Mouse (Mus musculus) liver, embryonic 11.5 days (tissue): ENCODE data around the gene Gm29609. TPM values are rescaled to one million over a fixed set of nuclear protein-coding genes. Genes with fewer than 3 reads are reported as not detected.

Experiments
- ATAC-seq: fragments of 200-750 bp; cut with Nextera tagmentation; replicated peaks from 2 replicates; pipeline ENCODE4 v1.8.0; 2017; ENCODE audit warnings: moderate number of reproducible peaks, mild to moderate bottlenecking, moderate TSS enrichment, moderate library complexity; ENCODE audit not compliant: low FRiP score
- DNase-seq: peaks from one replicate; pipeline ENCODE4 v3.0.0-alpha.2; 2017; ENCODE audit warnings: low spot score
- H3K27ac ChIP-seq: fragments of 300-500 bp; sonication (generic); 2 replicates; pipeline ENCODE4 v1.5.1; 2014; ENCODE audit warnings: mild to moderate bottlenecking, low read depth, low read length, control low read depth
- H3K27me3 ChIP-seq: fragments of 300-500 bp; sonication (generic); replicated peaks from 2 replicates; pipeline ENCODE4 v1.6.1; 2014; ENCODE audit warnings: low read length, mixed read lengths; ENCODE audit not compliant: control insufficient read depth, insufficient read depth
- H3K36me3 ChIP-seq: fragments of 300-500 bp; sonication (generic); 2 replicates; pipeline ENCODE4 v1.6.1; 2014; ENCODE audit warnings: mild to moderate bottlenecking, low read length, moderate library complexity, mixed read lengths; ENCODE audit not compliant: control insufficient read depth, insufficient read depth
- H3K4me1 ChIP-seq: fragments of 300-500 bp; sonication (generic); replicated peaks from 2 replicates; pipeline ENCODE4 v1.6.1; 2014; ENCODE audit warnings: low read length, mixed read lengths; ENCODE audit not compliant: control insufficient read depth, insufficient read depth
- H3K4me2 ChIP-seq: fragments of 300-500 bp; sonication (generic); 2 replicates; pipeline ENCODE4 v1.6.1; 2014; ENCODE audit warnings: mild to moderate bottlenecking, control low read depth, moderate library complexity
- H3K4me3 ChIP-seq: fragments of 300-500 bp; sonication (generic); 2 replicates; pipeline ENCODE4 v1.5.1; 2014; ENCODE audit warnings: low read depth, low read length, control low read depth
- H3K9ac ChIP-seq: fragments of 300-500 bp; sonication (generic); 2 replicates; pipeline ENCODE4 v1.6.1; 2014; ENCODE audit warnings: low read depth, low read length, control low read depth
- H3K9me3 ChIP-seq: fragments of 300-500 bp; sonication (generic); 2 replicates; pipeline ENCODE4 v1.6.1; 2016; ENCODE audit warnings: low read length, inconsistent platforms, mixed read lengths; ENCODE audit not compliant: control insufficient read depth
- WGBS: fragments of 180-500 bp; shearing (Covaris S2); extraction: QIAGEN DNeasy Blood & Tissue Kit; methylation state at CpG from one replicate; pipeline ENCODE4 v1.1.7; 2014; 5-methylcytosine and 5-hydroxymethylcytosine counted together
- polyA plus RNA-seq: library from polyadenylated mRNA; unstranded; fragments of >200 nt; fragmentation: Nextera tagmentation; extraction: Ambion mirVana; gene quantifications from 2 replicates; pipeline ENCODE4 v1.2.1, GENCODE M21; 2014

Gm29609 gene
- polyA plus RNA-seq, 1 experiment from 2014 or later: 1.5 TPM

DNA sequence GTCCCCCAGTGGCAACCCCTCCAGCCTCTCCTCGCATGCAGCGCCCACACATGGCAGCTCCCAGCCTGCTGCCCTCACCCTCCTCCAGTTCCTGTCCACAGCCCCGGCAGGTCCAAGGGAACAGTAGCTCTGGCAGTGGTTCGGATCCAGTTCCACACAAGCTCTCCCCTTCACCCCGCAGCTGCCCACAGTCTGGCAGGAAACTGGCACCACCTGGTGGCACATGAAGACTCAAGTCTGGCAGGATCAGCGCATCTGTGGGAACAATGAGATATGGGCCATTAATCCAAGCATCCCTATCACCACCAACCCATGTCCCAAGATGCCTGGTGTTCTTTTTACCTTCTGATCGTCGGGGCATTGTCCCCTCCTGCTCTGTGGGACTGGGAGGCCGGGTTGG is 20.2 kb upstream of the Gm29609 start:
- no peaks in the 10 kb centered on the region for H3K27me3 ChIP-seq
- peaks cover 5% of the 10 kb centered on the region for H3K9me3 ChIP-seq
- peaks cover 20% of the 10 kb centered on the region for H3K4me1 ChIP-seq
- WGBS: 87% methylated on average over 9 of the region's 9 CpGs
- 0 out of 2 replicates have a peak overlapping the region, but pooled peaks have one; percentile 6 for H3K4me2 ChIP-seq
- H3K9ac ChIP-seq: no peak overlapping the region
- 0 out of 2 replicates have a peak overlapping the region, but pooled peaks have one; percentile 86 for H3K4me3 ChIP-seq
- no peak overlapping the region; the same call in 1 of the 2 replicates for H3K27ac ChIP-seq
- ATAC-seq (no peak), DNase-seq (no peak)
- H3K36me3 ChIP-seq: peaks cover 68% of the 10 kb centered on the region

GRCm38 (mm10) chr5:31199321-31199892 is 19.7 kb upstream of the Gm29609 start:
- peaks cover 68% of the 10 kb centered on the region for H3K36me3 ChIP-seq

GRCm38 (mm10) chr5:31198616-31199320 is 19.1 kb upstream of the Gm29609 start:
- Histone ChIP-seq H3K27me3 (no peaks in the 10 kb centered on the region), H3K36me3 (peaks cover 63% of the 10 kb centered on the region), H3K4me1 (peaks cover 29% of the 10 kb centered on the region), H3K27ac (no peak overlapping the region), H3K9ac (no peak overlapping the region; the same call in 1 of the 2 replicates), H3K4me2 (no peak overlapping the region), H3K4me3 (no peak overlapping the region), H3K9me3 (peaks cover 5% of the 10 kb centered on the region)
- no peak for ATAC-seq
- 84% methylated on average over 5 of the region's 5 CpGs for WGBS
- DNase-seq: no peak

More at GRCm38 (mm10) chr5:31199321-31199892, 19.7 kb upstream of the Gm29609 start:
- Histone ChIP-seq H3K27ac (no peak overlapping the region; the same call in 1 of the 2 replicates), H3K4me1 (peaks cover 25% of the 10 kb centered on the region), H3K4me3 (no peak overlapping the region), H3K4me2 (no peak overlapping the region), H3K9me3 (peaks cover 5% of the 10 kb centered on the region), H3K27me3 (no peaks in the 10 kb centered on the region), H3K9ac (no peak overlapping the region; the same call in 1 of the 2 replicates)
- WGBS: 92% methylated on average over 19 of the region's 19 CpGs
- ATAC-seq (no peak), DNase-seq (no peak)

DNA sequence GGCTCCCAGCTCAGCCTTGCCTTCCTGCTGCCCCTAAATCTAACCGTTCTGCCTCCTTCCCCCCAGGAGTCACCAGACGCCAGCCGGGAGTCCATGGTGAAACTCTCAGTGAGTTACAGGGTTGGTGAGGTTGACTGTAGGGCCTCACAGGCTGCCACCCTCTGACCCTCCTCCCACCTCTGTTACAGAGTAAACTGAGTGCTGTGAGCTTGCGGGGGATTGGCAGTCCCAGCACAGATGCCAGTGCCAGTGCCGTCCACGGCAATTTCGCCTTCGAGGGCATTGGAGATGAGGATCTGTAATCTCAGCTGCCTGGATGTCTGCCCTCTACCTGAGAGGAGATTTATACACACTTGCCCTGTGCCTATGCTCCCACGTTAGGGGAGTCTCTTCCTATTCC is 18.5 kb upstream of the Gm29609 start:
- Histone ChIP-seq H3K4me2 (no peak overlapping the region), H3K9me3 (peaks cover 5% of the 10 kb centered on the region), H3K9ac (no peak overlapping the region), H3K27me3 (no peaks in the 10 kb centered on the region), H3K4me1 (peaks cover 28% of the 10 kb centered on the region), H3K36me3 (peaks cover 58% of the 10 kb centered on the region), H3K4me3 (no peak overlapping the region), H3K27ac (no peak overlapping the region)
- ATAC-seq: no peak
- 82% methylated on average over 9 of the region's 9 CpGs for WGBS
- no peak for DNase-seq

GRCm38 (mm10) chr5:31197072-31197471 is 17.4 kb upstream of the Gm29609 start:
- Histone ChIP-seq H3K27ac (no peak overlapping the region), H3K27me3 (no peaks in the 10 kb centered on the region), H3K9me3 (peaks cover 5% of the 10 kb centered on the region), H3K36me3 (peaks cover 52% of the 10 kb centered on the region), H3K4me1 (peaks cover 20% of the 10 kb centered on the region), H3K4me2 (no peak overlapping the region), H3K4me3 (no peak overlapping the region), H3K9ac (no peak overlapping the region)
- ATAC-seq: no peak
- 94% methylated on average over 12 of the region's 12 CpGs for WGBS
- no peak for DNase-seq

DNA sequence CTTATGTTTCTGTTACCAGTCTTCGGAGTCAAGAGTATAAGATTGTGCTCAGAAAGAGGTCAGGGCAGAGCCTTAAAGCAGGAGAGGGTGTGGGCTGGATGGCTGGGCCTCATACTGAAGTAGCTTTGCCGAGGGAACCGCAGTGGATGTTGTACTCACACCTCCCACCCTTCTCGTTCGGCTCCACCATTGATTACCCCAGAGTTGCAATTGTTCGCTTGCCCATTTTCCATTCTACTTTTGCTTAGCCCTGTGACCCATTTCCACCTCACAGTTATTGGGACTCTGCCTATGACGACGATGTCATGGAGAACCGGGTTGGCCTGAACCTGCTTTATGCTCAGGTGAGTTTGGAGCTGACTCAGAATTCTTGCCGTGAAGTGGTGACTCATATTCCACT is 16.5 kb upstream of the Gm29609 start:
- ATAC-seq: no peak
- Histone ChIP-seq H3K4me3 (no peak overlapping the region), H3K4me2 (no peak overlapping the region), H3K27me3 (no peaks in the 10 kb centered on the region), H3K27ac (no peak overlapping the region), H3K9me3 (peaks cover 5% of the 10 kb centered on the region), H3K9ac (no peak overlapping the region), H3K36me3 (peaks cover 54% of the 10 kb centered on the region), H3K4me1 (peaks cover 22% of the 10 kb centered on the region)
- 90% methylated on average over 10 of the region's 10 CpGs for WGBS
- no peak for DNase-seq

DNA sequence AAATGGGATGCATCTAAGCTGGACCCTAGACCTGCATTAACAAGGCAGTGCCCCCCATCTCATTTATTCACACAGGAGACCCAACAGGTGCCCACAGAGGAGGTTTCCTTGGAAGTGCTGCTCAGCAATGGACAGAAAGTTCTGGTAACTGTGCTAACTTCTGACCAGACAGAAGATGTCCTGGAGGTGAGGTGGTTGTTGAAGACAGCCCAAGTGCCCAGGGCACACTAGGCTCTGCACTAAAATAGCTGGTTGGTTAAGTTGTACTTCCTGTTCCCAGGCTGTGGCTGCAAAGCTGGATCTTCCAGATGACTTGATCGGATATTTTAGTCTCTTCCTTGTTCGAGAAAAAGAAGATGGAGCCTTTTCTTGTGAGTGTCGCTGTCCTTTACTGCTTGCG is 16.0 kb upstream of the Gm29609 start:
- H3K9ac ChIP-seq: no peak overlapping the region
- H3K27ac ChIP-seq: no peak overlapping the region
- H3K4me1 ChIP-seq: peaks cover 18% of the 10 kb centered on the region
- no peak overlapping the region for H3K4me2 ChIP-seq
- no peaks in the 10 kb centered on the region for H3K27me3 ChIP-seq
- DNase-seq (no peak), ATAC-seq (no peak)
- peaks cover 59% of the 10 kb centered on the region for H3K36me3 ChIP-seq
- peaks cover 5% of the 10 kb centered on the region for H3K9me3 ChIP-seq
- WGBS: 93% methylated on average over 4 of the region's 4 CpGs
- H3K4me3 ChIP-seq: no peak overlapping the region

- DNase-seq (no peak), ATAC-seq (no peak)
- Histone ChIP-seq H3K4me1 (peaks cover 13% of the 10 kb centered on the region), H3K9ac (peak overlapping the region; percentile 2; the same call in 1 of the 2 replicates), H3K4me2 (peak overlapping the region; percentile 87), H3K9me3 (no peaks in the 10 kb centered on the region), H3K27ac (no peak overlapping the region), H3K36me3 (peaks cover 59% of the 10 kb centered on the region), H3K4me3 (peak overlapping the region; percentile 80), H3K27me3 (no peaks in the 10 kb centered on the region)
- 91% methylated on average over 16 of the region's 16 CpGs for WGBS
Measured at GRCm38 (mm10) chr5:31194486-31195485, 15.1 kb upstream of the Gm29609 start.
